Mouse (Mus musculus) hindbrain, postnatal 0 days (tissue): ENCODE results near the gene Jup. TPM values are rescaled to one million over a fixed set of nuclear protein-coding genes. Genes with fewer than 3 reads are reported as not detected.
A peak's percentile ranks its signal among the peaks of the same experiment; 100 is the strongest.

Experiments
- ATAC-seq: fragments of 200-750 bp; cut with Nextera tagmentation; 2 replicates; pipeline ENCODE4 v1.8.0; 2017; ENCODE audit warnings: mild to moderate bottlenecking, moderate TSS enrichment, moderate library complexity
- DNase-seq: peaks from one replicate; pipeline ENCODE4 v3.0.0-alpha.2; 2015; ENCODE audit warnings: low spot score
- H3K27ac ChIP-seq: fragments of 300-500 bp; sonication (generic); 2 replicates; pipeline ENCODE4 v1.5.1; 2014; ENCODE audit warnings: mild to moderate bottlenecking
- H3K27me3 ChIP-seq: fragments of 300-500 bp; sonication (generic); 2 replicates; pipeline ENCODE4 v1.6.1; 2014; ENCODE audit warnings: low read length, mixed read lengths; ENCODE audit not compliant: insufficient read depth
- H3K36me3 ChIP-seq: fragments of 300-500 bp; sonication (generic); 2 replicates; pipeline ENCODE4 v1.6.1; 2014; ENCODE audit warnings: low read length, mixed read lengths; ENCODE audit not compliant: insufficient read depth
- H3K4me1 ChIP-seq: fragments of 300-500 bp; sonication (generic); 2 replicates; pipeline ENCODE4 v1.6.1; 2014; ENCODE audit warnings: antibody characterized with exemption, low read length, mixed read lengths; ENCODE audit not compliant: insufficient read depth
- H3K4me2 ChIP-seq: fragments of 300-500 bp; sonication (generic); 2 replicates; pipeline ENCODE4 v1.6.1; 2014; ENCODE audit warnings: low read depth, mild to moderate bottlenecking, low read length, moderate library complexity, mixed read lengths
- H3K4me3 ChIP-seq: fragments of 300-500 bp; sonication (generic); 2 replicates; pipeline ENCODE4 v1.5.1; 2014; ENCODE audit warnings: low read length
- H3K9ac ChIP-seq: fragments of 300-500 bp; sonication (generic); replicated peaks from 2 replicates; pipeline ENCODE4 v1.6.1; 2014; ENCODE audit warnings: mild to moderate bottlenecking, low read length, moderate library complexity, mixed read lengths
- H3K9me3 ChIP-seq: fragments of 300-500 bp; sonication (generic); 2 replicates; pipeline ENCODE4 v1.6.1; 2016; ENCODE audit warnings: low read length, mixed read lengths
- CTCF ChIP-seq: IDR thresholded peaks from 2 replicates; pipeline ENCODE4 v1.5.1; 2016; ENCODE audit warnings: antibody characterized with exemption, control low read depth, low read depth
- WGBS: fragments of 180-500 bp; shearing (Covaris S2); extraction: QIAGEN DNeasy Blood & Tissue Kit; methylation state at CpG from one replicate; pipeline ENCODE4 v1.1.7; 2014; 5-methylcytosine and 5-hydroxymethylcytosine counted together
- polyA plus RNA-seq: library from polyadenylated mRNA; unstranded; fragments of >200 nt; fragmentation: Nextera tagmentation; extraction: Ambion mirVana; gene quantifications from 2 replicates; pipeline ENCODE4 v1.2.1, GENCODE M21; 2015
- total RNA-seq: library from RNA; depleted of rRNA; stranded (reverse); fragments of >200 nt; gene quantifications from 2 replicates; pipeline ENCODE4 v1.2.3, GENCODE M21; 2014; rRNA removed

Gene Jup
- total RNA-seq (105 and 119 TPM in 2 replicates), polyA plus RNA-seq (42.7 and 49.8 TPM in 2 replicates)

GRCm38 (mm10) chr11:100397600-100398389 lies at the start of gene Jup:
Gene Jup (minus strand): TSS chr11:100397763.
- peak; percentile 100 for DNase-seq
- Histone ChIP-seq H3K9me3 (no peaks in the 10 kb centered on the region), H3K4me2 (peak within 1 kb of the TSS; percentile 58), H3K36me3 (no peaks in the 10 kb centered on the region), H3K9ac (peak within 1 kb of the TSS; percentile 77), H3K4me1 (peaks cover 24% of the 10 kb centered on the region), H3K4me3 (peak within 1 kb of the TSS; percentile 75), H3K27ac (peak within 1 kb of the TSS; percentile 87), H3K27me3 (no peaks in the 10 kb centered on the region)
- no peak; the same call in 1 of the 2 replicates for TF ChIP-seq CTCF
- WGBS = 2% methylated on average over 34 of the region's 37 CpGs
- peak; percentile 99 for ATAC-seq

GRCm38 (mm10) chr11:100442625-100443024 lies 45.1 kb upstream of the Jup start:
- Histone ChIP-seq H3K4me3 (no peak overlapping the region), H3K9ac (no peak overlapping the region), H3K36me3 (no peaks in the 10 kb centered on the region), H3K9me3 (no peaks in the 10 kb centered on the region), H3K4me1 (no peaks in the 10 kb centered on the region; the same call in 1 of the 2 replicates), H3K27ac (no peak overlapping the region), H3K27me3 (no peaks in the 10 kb centered on the region), H3K4me2 (no peak overlapping the region)
- ATAC-seq (no peak), DNase-seq (peak; percentile 9)
- TF ChIP-seq CTCF = no peak
- WGBS = 71% methylated on average over 6 of the region's 6 CpGs

- WGBS = 84% methylated on average over 8 of the region's 8 CpGs
- DNase-seq = no peak
- Histone ChIP-seq H3K4me3 (peak within 1 kb of the TSS; percentile 83), H3K4me2 (peak within 1 kb of the TSS; percentile 91), H3K27me3 (no peaks in the 10 kb centered on the region), H3K9ac (peak within 1 kb of the TSS; percentile 89), H3K9me3 (no peaks in the 10 kb centered on the region), H3K36me3 (no peaks in the 10 kb centered on the region; the same call in 1 of the 2 replicates), H3K27ac (peak within 1 kb of the TSS; percentile 74), H3K4me1 (no peaks in the 10 kb centered on the region; the same call in 1 of the 2 replicates)
- no peak for ATAC-seq
- no peak for TF ChIP-seq CTCF
Measured at GRCm38 (mm10) chr11:100441797-100442196, 44.2 kb upstream of the Jup start, which contains the start of the genes Nt5c3b and Klhl10. Gene Nt5c3b (minus strand): TSS chr11:100441808. Gene Klhl10 (plus strand): TSS chr11:100441917.

- H3K4me2 ChIP-seq = peak overlapping the region; percentile 91
- H3K27me3 ChIP-seq = no peaks in the 10 kb centered on the region
- ATAC-seq (peak; percentile 96), DNase-seq (peak; percentile 91)
- H3K9ac ChIP-seq = peak overlapping the region; percentile 89
- H3K4me3 ChIP-seq = peak overlapping the region; percentile 83
- H3K9me3 ChIP-seq = no peaks in the 10 kb centered on the region
- no peaks in the 10 kb centered on the region; the same call in 1 of the 2 replicates for H3K4me1 ChIP-seq
- peaks cover 2% of the 10 kb centered on the region; the same call in 1 of the 2 replicates for H3K36me3 ChIP-seq
- 2% methylated on average over 52 of the region's 52 CpGs for WGBS
- TF ChIP-seq CTCF = no peak
- H3K27ac ChIP-seq = peak overlapping the region; percentile 74
Measured at GRCm38 (mm10) chr11:100440691-100441522, 43.3 kb upstream of the Jup start.

- ATAC-seq (no peak), DNase-seq (no peak)
- WGBS = 78% methylated on average over 1 of the region's 1 CpGs
- Histone ChIP-seq H3K9ac (no peak overlapping the region), H3K4me2 (no peak overlapping the region), H3K36me3 (peaks cover 9% of the 10 kb centered on the region; the same call in 1 of the 2 replicates), H3K9me3 (no peaks in the 10 kb centered on the region), H3K27ac (no peak overlapping the region), H3K4me3 (no peak overlapping the region), H3K4me1 (no peaks in the 10 kb centered on the region; the same call in 1 of the 2 replicates), H3K27me3 (no peaks in the 10 kb centered on the region)
- TF ChIP-seq CTCF = no peak
Measured at GRCm38 (mm10) chr11:100437901-100438300, 40.3 kb upstream of the Jup start.

GRCm38 (mm10) chr11:100435678-100436246 lies 38.2 kb upstream of the Jup start:
- Histone ChIP-seq H3K4me1 (no peaks in the 10 kb centered on the region; the same call in 1 of the 2 replicates), H3K9me3 (no peaks in the 10 kb centered on the region), H3K27ac (no peak overlapping the region), H3K36me3 (peaks cover 9% of the 10 kb centered on the region; the same call in 1 of the 2 replicates), H3K27me3 (no peaks in the 10 kb centered on the region), H3K4me2 (no peak overlapping the region), H3K4me3 (no peak overlapping the region), H3K9ac (no peak overlapping the region)
- ATAC-seq = no peak
- TF ChIP-seq CTCF = no peak
- DNase-seq = no peak
- 25% methylated on average over 9 of the region's 9 CpGs for WGBS
